Mouse (Mus musculus) thymus, adult 2 months (tissue): ENCODE data around the gene Ttn.

Experiments used
- CTCF ChIP-seq: fragments of 200-500 bp; IDR thresholded peaks from 2 replicates; pipeline ENCODE4 v1.5.1; 2012; ENCODE audit warnings: mild to moderate bottlenecking, control low read depth, low read length, moderate library complexity, borderline replicate concordance; ENCODE audit not compliant: control insufficient read depth, poor library complexity, insufficient read depth; ENCODE audit errors: extremely low read depth
- POLR2A ChIP-seq: fragments of 200-500 bp; IDR thresholded peaks from 2 replicates; pipeline ENCODE4 v1.6.1; 2012; ENCODE audit warnings: mild to moderate bottlenecking, low read length, control low read depth, moderate library complexity; ENCODE audit not compliant: control insufficient read depth, poor library complexity, insufficient read depth; ENCODE audit errors: extremely low read depth

GRCm38 (mm10) chr2:76693765-76694164, 288.6 kb downstream of the Ttn start:
- no peak for TF ChIP-seq CTCF
- TF ChIP-seq POLR2A, result no peak
